ENCODE assay signal across 8 mouse cellular contexts in the genomic region with DNA sequence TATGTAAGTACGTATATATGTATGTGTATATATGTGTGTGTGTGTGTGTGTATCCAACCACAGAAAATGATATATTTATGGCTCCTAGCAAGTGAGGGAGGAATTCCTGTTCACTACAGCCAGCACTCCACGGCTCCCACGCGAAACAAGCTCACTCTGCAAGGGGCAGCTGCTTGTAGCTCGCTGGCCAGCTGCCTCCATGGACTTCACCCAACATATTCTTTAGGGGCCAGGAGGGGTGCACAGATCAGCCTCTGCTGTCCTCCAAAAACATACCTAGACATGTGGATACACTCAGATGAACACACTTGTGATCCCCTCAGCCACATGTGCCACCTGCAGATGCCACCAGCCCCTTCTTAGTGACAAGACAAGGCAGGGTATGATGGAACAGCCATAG. TPM values are rescaled to one million over a fixed set of nuclear protein-coding genes. Genes with fewer than 3 reads are reported as not detected.
DNase-seq lines count a peak whose midpoint lies in the region; ATAC-seq and TF ChIP-seq lines count a peak whose summit lies in the region.
"Had no signal": no experiment of that assay in that cellular context is flagged by ENCODE, and none has a peak within 500 bp of the region (broad histone marks: within the 10 kb centered on the region; RNA-seq: fewer than 3 reads in every experiment).

No protein-coding gene starts in this region.

- WGBS in embryonic facial prominence, embryonic 12.5 days, result 67% methylated on average over 5 of the region's 5 CpGs
- WGBS in forebrain, embryonic 16.5 days, result 45% methylated on average over 5 of the region's 5 CpGs
- 81% methylated on average over 5 of the region's 5 CpGs for WGBS in liver, embryonic 13.5 days (ENCODE audit: insufficient replicate concordance)

- TF ChIP-seq CTCF in layer of hippocampus, adult 2 months (conservative IDR thresholded peaks at IDR 0.05), result no peak

- H3K4me2 ChIP-seq in embryonic facial prominence, embryonic 12.5 days (replicated peaks), result no peak overlapping the region
- H3K4me2 ChIP-seq in forebrain, embryonic 16.5 days (ENCODE audit: low read length), result no peak overlapping the region
- H3K4me2 ChIP-seq in liver, embryonic 13.5 days, result no peak overlapping the region

- H3K27ac ChIP-seq in layer of hippocampus, adult 2 months, result peak overlapping the region; percentile 93
- peak overlapping the region; percentile 81 for H3K27ac ChIP-seq in embryonic facial prominence, embryonic 12.5 days
- peak overlapping the region; percentile 68 for H3K27ac ChIP-seq in forebrain, embryonic 16.5 days (ENCODE audit: low read length)
- H3K27ac ChIP-seq in liver, embryonic 13.5 days, result peak overlapping the region; percentile 99

- DNase-seq in layer of hippocampus, adult 2 months (ENCODE audit: low spot score in 2 of 2), result no peak
- DNase-seq in layer of hippocampus, postnatal 14 days (ENCODE audit: low spot score in 2 of 2), result no peak
- DNase-seq in liver, embryonic 13.5 days, result no peak
- no peak for DNase-seq in MN1 (ENCODE audit: low spot score)
- DNase-seq in urinary bladder, adult 2 months (ENCODE audit: low spot score), result no peak

- H3K4me1 ChIP-seq in embryonic facial prominence, embryonic 12.5 days, result peaks cover 62% of the 10 kb centered on the region
- H3K4me1 ChIP-seq in forebrain, embryonic 16.5 days (replicated peaks; ENCODE audit: control insufficient read depth, insufficient read depth, low read length), result peaks cover 94% of the 10 kb centered on the region
- H3K4me1 ChIP-seq in liver, embryonic 13.5 days (replicated peaks), result peaks cover 96% of the 10 kb centered on the region

- peaks cover 23% of the 10 kb centered on the region for H3K27me3 ChIP-seq in embryonic facial prominence, embryonic 12.5 days
- H3K27me3 ChIP-seq in forebrain, embryonic 16.5 days (replicated peaks; ENCODE audit: control insufficient read depth, insufficient read depth, low read length), result no peaks in the 10 kb centered on the region
- peaks cover 31% of the 10 kb centered on the region for H3K27me3 ChIP-seq in liver, embryonic 13.5 days

- H3K9ac ChIP-seq in embryonic facial prominence, embryonic 12.5 days, result no peak overlapping the region
- H3K9ac ChIP-seq in forebrain, embryonic 16.5 days (replicated peaks; ENCODE audit: low read depth, low read length), result no peak overlapping the region
- peak overlapping the region; percentile 83 for H3K9ac ChIP-seq in liver, embryonic 13.5 days

- 0 out of 2 replicates have a peak, but pooled peaks cover under 1% of the 10 kb centered on the region for H3K36me3 ChIP-seq in embryonic facial prominence, embryonic 12.5 days
- H3K36me3 ChIP-seq in forebrain, embryonic 16.5 days (ENCODE audit: control insufficient read depth, insufficient read depth), result no peaks in the 10 kb centered on the region
- 0 out of 2 replicates have a peak, but pooled peaks cover under 1% of the 10 kb centered on the region for H3K36me3 ChIP-seq in liver, embryonic 13.5 days

- no peak for ATAC-seq in embryonic facial prominence, embryonic 12.5 days (ENCODE audit: insufficient number of reproducible peaks, insufficient read depth, low FRiP score, low TSS enrichment)
- ATAC-seq in forebrain, embryonic 16.5 days, result no peak
- ATAC-seq in liver, embryonic 13.5 days (ENCODE audit: low read depth), result no peak

- no peak overlapping the region for H3K4me3 ChIP-seq in layer of hippocampus, adult 2 months
- H3K4me3 ChIP-seq in embryonic facial prominence, embryonic 12.5 days, result no peak overlapping the region
- no peak overlapping the region for H3K4me3 ChIP-seq in forebrain, embryonic 16.5 days (replicated peaks; ENCODE audit: low read length)
- no peak overlapping the region for H3K4me3 ChIP-seq in liver, embryonic 13.5 days (replicated peaks)

- no peaks in the 10 kb centered on the region for H3K9me3 ChIP-seq in embryonic facial prominence, embryonic 12.5 days
- H3K9me3 ChIP-seq in forebrain, embryonic 16.5 days (ENCODE audit: control insufficient read depth, low read length), result no peaks in the 10 kb centered on the region
- H3K9me3 ChIP-seq in liver, embryonic 13.5 days (replicated peaks), result no peaks in the 10 kb centered on the region

RNA-seq across cellular contexts. Expression of a gene that starts 9.7 kb away (rescaled TPM):
- under 1 TPM in 1 of 2 experiments, not detected in 1; 0.54 TPM for total RNA-seq in layer of hippocampus, adult 2 months (2021)
- not detected for total RNA-seq in layer of hippocampus, postnatal 14 days (2021)
- 7.1 and 7.4 TPM in 2 replicates for polyA plus RNA-seq in embryonic facial prominence, embryonic 12.5 days (2016; fragmentation: Nextera tagmentation; extraction: Ambion mirVana)
- 2.0 and 2.2 TPM in 2 replicates for polyA plus RNA-seq in forebrain, embryonic 16.5 days (2015; fragmentation: Nextera tagmentation; extraction: Ambion mirVana)
- polyA plus RNA-seq in liver, embryonic 13.5 days (2015; fragmentation: Nextera tagmentation; extraction: Ambion mirVana), result 9.6 and 10.0 TPM in 2 replicates
- polyA plus RNA-seq in urinary bladder, adult 2 months (2012; rRNA removed), result 1.0 and 1.2 TPM in 2 replicates
- total RNA-seq: left cerebral cortex, postnatal 36 days had no signal

RNA-seq across cellular contexts. Expression of a gene that starts 31.3 kb away (rescaled TPM):
- total RNA-seq in layer of hippocampus, adult 2 months (2021), result 1 to 10 TPM; 2.3 to 2.6 TPM
- total RNA-seq in layer of hippocampus, postnatal 14 days (2021), result 1 to 10 TPM; 3.4 to 4.2 TPM
- polyA plus RNA-seq in embryonic facial prominence, embryonic 12.5 days (2016; fragmentation: Nextera tagmentation; extraction: Ambion mirVana), result 4.9 and 5.0 TPM in 2 replicates
- 2.6 and 2.9 TPM in 2 replicates for polyA plus RNA-seq in forebrain, embryonic 16.5 days (2015; fragmentation: Nextera tagmentation; extraction: Ambion mirVana)
- polyA plus RNA-seq in liver, embryonic 13.5 days (2015; fragmentation: Nextera tagmentation; extraction: Ambion mirVana), result 61.2 and 61.3 TPM in 2 replicates
- 7.8 and 8.7 TPM in 2 replicates for polyA plus RNA-seq in urinary bladder, adult 2 months (2012; rRNA removed)

RNA-seq across cellular contexts. Expression of a gene that starts 44.9 kb away (rescaled TPM):
- total RNA-seq in layer of hippocampus, adult 2 months (2021), result 10 to 100 TPM; 91.8 to 93.9 TPM
- 10 to 100 TPM; 84.0 to 85.6 TPM for total RNA-seq in layer of hippocampus, postnatal 14 days (2021)
- polyA plus RNA-seq in embryonic facial prominence, embryonic 12.5 days (2016; fragmentation: Nextera tagmentation; extraction: Ambion mirVana), result 19.4 and 20.8 TPM in 2 replicates
- 15.5 and 15.7 TPM in 2 replicates for polyA plus RNA-seq in forebrain, embryonic 16.5 days (2015; fragmentation: Nextera tagmentation; extraction: Ambion mirVana)
- 6.9 and 7.6 TPM in 2 replicates for polyA plus RNA-seq in liver, embryonic 13.5 days (2015; fragmentation: Nextera tagmentation; extraction: Ambion mirVana)
- 39.5 and 49.4 TPM in 2 replicates for polyA plus RNA-seq in urinary bladder, adult 2 months (2012; rRNA removed)

RNA-seq across cellular contexts. Expression of a gene that starts 46.4 kb away (rescaled TPM):
- total RNA-seq in layer of hippocampus, adult 2 months (2021), result 100 to 1,000 TPM; 109 to 113 TPM
- total RNA-seq in layer of hippocampus, postnatal 14 days (2021), result 10 to 100 TPM; 82.9 to 97.3 TPM
- 71.2 and 73.6 TPM in 2 replicates for polyA plus RNA-seq in embryonic facial prominence, embryonic 12.5 days (2016; fragmentation: Nextera tagmentation; extraction: Ambion mirVana)
- 63.4 and 73.3 TPM in 2 replicates for polyA plus RNA-seq in forebrain, embryonic 16.5 days (2015; fragmentation: Nextera tagmentation; extraction: Ambion mirVana)
- 45.9 and 46.8 TPM in 2 replicates for polyA plus RNA-seq in liver, embryonic 13.5 days (2015; fragmentation: Nextera tagmentation; extraction: Ambion mirVana)
- 71.7 and 76.3 TPM in 2 replicates for polyA plus RNA-seq in urinary bladder, adult 2 months (2012; rRNA removed)
